Mouse (Mus musculus): ENCODE measurements at regions not wholly inside any gene's neighbourhood (a gene's known extent, or its start where the extent isn't known, plus 50 kb on each side); places are given as distances from the start of the nearest gene placed in this dataset.

DNA sequence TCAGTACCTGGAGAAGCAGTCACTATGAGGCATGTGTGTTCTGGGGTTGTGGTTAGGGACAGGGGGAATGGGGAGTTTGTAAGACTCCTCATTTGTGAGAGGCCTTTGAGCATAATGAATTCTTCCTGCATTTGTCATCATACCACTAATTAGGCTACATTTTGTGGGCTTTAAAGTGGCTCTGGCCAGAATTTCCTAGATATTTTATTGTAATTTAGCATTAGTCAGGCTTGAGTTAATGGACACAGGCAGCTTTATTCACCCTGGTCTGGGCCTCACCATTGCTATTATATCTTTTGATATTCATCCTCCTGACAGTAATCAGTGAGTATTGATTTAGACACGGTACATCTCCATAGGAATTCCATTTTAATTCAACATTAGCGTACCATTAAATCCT lies 151.8 kb upstream of the Ntf3 start:
- TF ChIP-seq CTCF (IDR thresholded peaks at IDR 0.05; ENCODE audit: extremely low read depth, insufficient read depth, low read length): no peak
- TF ChIP-seq POLR2A (IDR thresholded peaks at IDR 0.05; ENCODE audit: extremely low read depth, insufficient read depth, low read length): no peak
